Mouse (Mus musculus): Measurements from ENCODE around the gene 4930562C15Rik. TPM values are rescaled to one million over a fixed set of nuclear protein-coding genes. Genes with fewer than 3 reads are reported as not detected.

The 4930562C15Rik gene
- polyA plus RNA-seq, 1 experiment from 2014 or later: 0.43 TPM

DNA sequence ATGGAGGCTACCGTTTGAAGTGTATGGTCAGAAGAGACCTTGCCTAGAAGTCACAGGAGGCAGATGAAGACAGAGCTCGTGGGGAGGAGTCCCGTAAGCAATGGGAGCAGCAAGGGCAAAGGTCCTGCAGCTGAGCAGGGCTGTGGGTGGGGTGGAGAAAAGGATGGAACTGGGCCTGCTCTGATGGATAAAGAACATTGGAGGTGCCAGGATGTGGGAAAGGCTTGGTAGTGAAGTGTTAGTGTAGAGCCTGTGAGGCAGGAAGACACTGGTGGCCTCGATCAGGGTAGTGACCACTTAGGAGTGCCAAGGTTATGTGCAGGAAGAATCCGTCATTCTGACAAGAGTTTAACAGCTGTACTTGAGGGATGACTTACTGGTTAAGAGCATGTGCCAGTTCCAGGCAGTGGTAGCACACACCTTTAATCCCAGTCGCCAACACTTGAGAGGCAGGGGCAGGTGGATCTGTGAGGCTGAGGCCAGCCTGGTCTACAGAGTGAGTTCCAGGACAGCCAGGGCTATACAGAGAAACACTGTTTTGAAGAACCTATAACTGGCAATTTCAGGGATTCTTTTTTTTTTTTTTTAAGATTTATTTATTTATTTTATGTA lies 68.4 kb downstream of the 4930562C15Rik start:
- Histone ChIP-seq H3K36me3 (ENCODE audit: control insufficient read depth, insufficient read depth, low read length) (peaks cover 7% of the 10 kb centered on the region; the same call in 1 of the 2 replicates), H3K4me3 (ENCODE audit: low read depth, low read length) (no peak overlapping the region), H3K27ac (ENCODE audit: low read depth) (no peak overlapping the region), H3K9me3 (ENCODE audit: control insufficient read depth, low read length) (no peaks in the 10 kb centered on the region), H3K4me2 (ENCODE audit: low read length) (no peak overlapping the region), H3K27me3 (replicated peaks; ENCODE audit: control insufficient read depth, insufficient read depth, low read length) (no peaks in the 10 kb centered on the region), H3K4me1 (replicated peaks; ENCODE audit: control insufficient read depth, insufficient read depth, low read length) (0 out of 2 replicates have a peak, but pooled peaks cover 4% of the 10 kb centered on the region), H3K9ac (ENCODE audit: low read length) (no peak overlapping the region)
- no peak for DNase-seq (ENCODE audit: low spot score)
- ATAC-seq (replicated peaks; ENCODE audit: low FRiP score, low TSS enrichment, low read depth): no peak
- 66% methylated on average over 6 of the region's 6 CpGs for WGBS

DNA sequence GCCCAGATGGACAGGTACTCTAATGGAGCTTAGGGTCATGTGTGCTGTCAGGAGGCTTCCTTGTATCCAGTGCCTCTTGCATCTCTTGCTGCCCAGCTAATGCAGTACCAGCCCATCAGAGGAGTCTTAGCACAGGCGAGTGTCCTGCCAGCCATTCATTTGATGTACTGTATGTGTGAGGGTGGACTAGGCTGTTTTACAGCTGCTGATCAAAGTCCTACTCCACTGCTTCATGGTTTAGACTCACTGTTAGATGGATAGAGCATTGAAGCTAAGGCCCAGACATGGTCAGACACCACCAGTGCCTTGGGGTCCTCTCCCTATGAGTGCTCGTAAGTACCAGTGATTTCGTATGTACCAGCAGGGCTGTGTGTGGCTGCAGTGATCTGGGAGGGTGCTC lies 69.7 kb downstream of the 4930562C15Rik start:
- H3K27me3 ChIP-seq (replicated peaks; ENCODE audit: control insufficient read depth, insufficient read depth, low read length): no peaks in the 10 kb centered on the region
- H3K9me3 ChIP-seq (ENCODE audit: control insufficient read depth, low read length): no peaks in the 10 kb centered on the region
- H3K4me1 ChIP-seq (replicated peaks; ENCODE audit: control insufficient read depth, insufficient read depth, low read length): 0 out of 2 replicates have a peak, but pooled peaks cover 3% of the 10 kb centered on the region
- no peak for DNase-seq (ENCODE audit: low spot score)
- H3K9ac ChIP-seq (ENCODE audit: low read length): no peak overlapping the region
- peaks cover 14% of the 10 kb centered on the region for H3K36me3 ChIP-seq (ENCODE audit: control insufficient read depth, insufficient read depth, low read length)
- H3K27ac ChIP-seq (ENCODE audit: low read depth): no peak overlapping the region
- WGBS: 80% methylated on average over 3 of the region's 3 CpGs
- ATAC-seq (replicated peaks; ENCODE audit: low FRiP score, low TSS enrichment, low read depth): no peak
- H3K4me2 ChIP-seq (ENCODE audit: low read length): no peak overlapping the region
- no peak overlapping the region for H3K4me3 ChIP-seq (ENCODE audit: low read depth, low read length)

DNA sequence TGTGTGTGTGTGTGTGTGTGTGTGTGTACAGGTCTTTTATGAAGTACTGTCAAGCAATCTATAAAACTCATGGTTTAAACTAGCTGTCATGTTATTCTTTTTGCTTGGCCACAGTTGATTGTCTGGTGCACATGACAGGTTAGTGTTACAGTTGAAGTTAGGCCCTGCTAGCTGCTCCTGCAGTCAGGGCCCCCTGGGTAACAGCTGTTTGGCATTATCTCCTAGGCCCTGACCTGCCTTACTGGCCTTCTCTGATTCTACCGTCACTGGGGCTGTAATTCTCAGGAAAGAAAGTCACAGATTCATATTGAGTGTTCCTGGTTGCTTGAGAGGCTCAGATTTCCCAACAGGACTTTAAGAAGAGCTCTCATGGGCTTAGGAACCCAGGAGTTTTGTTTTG lies 70.4 kb downstream of the 4930562C15Rik start:
- ATAC-seq (replicated peaks; ENCODE audit: low FRiP score, low TSS enrichment, low read depth): no peak
- Histone ChIP-seq H3K9ac (ENCODE audit: low read length) (no peak overlapping the region), H3K9me3 (ENCODE audit: control insufficient read depth, low read length) (no peaks in the 10 kb centered on the region), H3K4me1 (replicated peaks; ENCODE audit: control insufficient read depth, insufficient read depth, low read length) (no peaks in the 10 kb centered on the region), H3K27me3 (replicated peaks; ENCODE audit: control insufficient read depth, insufficient read depth, low read length) (no peaks in the 10 kb centered on the region), H3K4me3 (ENCODE audit: low read depth, low read length) (no peak overlapping the region), H3K4me2 (ENCODE audit: low read length) (no peak overlapping the region), H3K27ac (ENCODE audit: low read depth) (no peak overlapping the region), H3K36me3 (ENCODE audit: control insufficient read depth, insufficient read depth, low read length) (peaks cover 19% of the 10 kb centered on the region)
- WGBS: 39% methylated on average over 1 of the region's 1 CpGs
- no peak for DNase-seq (ENCODE audit: low spot score)

DNA sequence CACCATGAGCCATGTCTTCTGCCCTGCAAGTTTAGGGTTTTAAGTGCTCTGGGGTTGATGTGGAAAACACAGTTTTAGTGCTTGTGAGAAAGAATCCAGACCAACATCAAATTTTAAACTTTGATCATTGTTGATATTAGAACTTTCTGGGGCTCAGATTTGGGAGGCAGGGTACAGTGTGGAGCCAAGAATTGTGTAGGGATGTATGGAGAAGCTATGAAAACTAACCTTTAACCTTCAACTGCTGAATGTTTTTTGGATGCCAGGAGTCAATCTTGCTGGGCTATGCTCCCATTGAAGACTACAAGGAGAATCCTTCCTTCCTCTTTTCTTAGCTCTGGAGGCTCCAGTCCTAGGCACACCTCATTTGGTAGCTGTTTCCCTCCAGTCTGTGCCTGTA lies 71.3 kb downstream of the 4930562C15Rik start:
- no peak for DNase-seq (ENCODE audit: low spot score)
- Histone ChIP-seq H3K4me2 (ENCODE audit: low read length) (no peak overlapping the region), H3K9ac (ENCODE audit: low read length) (no peak overlapping the region), H3K27ac (ENCODE audit: low read depth) (no peak overlapping the region), H3K36me3 (ENCODE audit: control insufficient read depth, insufficient read depth, low read length) (peaks cover 28% of the 10 kb centered on the region), H3K27me3 (replicated peaks; ENCODE audit: control insufficient read depth, insufficient read depth, low read length) (no peaks in the 10 kb centered on the region), H3K4me3 (ENCODE audit: low read depth, low read length) (no peak overlapping the region), H3K9me3 (ENCODE audit: control insufficient read depth, low read length) (no peaks in the 10 kb centered on the region), H3K4me1 (replicated peaks; ENCODE audit: control insufficient read depth, insufficient read depth, low read length) (no peaks in the 10 kb centered on the region)
- ATAC-seq (replicated peaks; ENCODE audit: low FRiP score, low TSS enrichment, low read depth): no peak

DNA sequence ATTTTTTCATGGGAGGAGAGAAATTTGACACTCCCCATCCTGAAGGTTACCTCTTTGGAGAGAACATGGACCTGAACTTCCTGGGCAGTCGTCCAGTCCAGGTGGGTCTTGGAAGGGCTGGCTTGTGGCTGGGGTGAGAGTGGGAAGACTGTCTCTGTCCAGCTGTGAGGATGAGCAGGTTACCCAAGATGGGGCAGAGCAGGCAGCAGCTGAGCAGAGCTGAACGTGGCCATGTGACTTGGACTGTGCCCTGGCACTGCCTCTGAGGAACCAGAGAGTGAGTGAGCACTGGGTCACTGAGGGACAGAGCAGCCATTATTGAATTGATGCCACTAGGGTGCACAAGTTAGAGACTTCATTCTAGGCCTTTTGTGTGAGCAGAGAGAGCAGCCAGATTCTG lies 72.2 kb downstream of the 4930562C15Rik start:
- 51% methylated on average over 2 of the region's 2 CpGs for WGBS
- ATAC-seq (replicated peaks; ENCODE audit: low FRiP score, low TSS enrichment, low read depth): no peak
- H3K36me3 ChIP-seq (ENCODE audit: control insufficient read depth, insufficient read depth, low read length): peaks cover 35% of the 10 kb centered on the region

GRCm38 (mm10) chr16:4907972-4908371 lies 72.8 kb downstream of the 4930562C15Rik start:
- DNase-seq (ENCODE audit: low spot score) (no peak), ATAC-seq (replicated peaks; ENCODE audit: low FRiP score, low TSS enrichment, low read depth) (no peak)
- H3K4me1 ChIP-seq (replicated peaks; ENCODE audit: control insufficient read depth, insufficient read depth, low read length): no peaks in the 10 kb centered on the region
- H3K4me2 ChIP-seq (ENCODE audit: low read length): no peak overlapping the region
- peaks cover 35% of the 10 kb centered on the region for H3K36me3 ChIP-seq (ENCODE audit: control insufficient read depth, insufficient read depth, low read length)
- 58% methylated on average over 5 of the region's 5 CpGs for WGBS
- H3K9ac ChIP-seq (ENCODE audit: low read length): no peak overlapping the region
- no peak overlapping the region for H3K4me3 ChIP-seq (ENCODE audit: low read depth, low read length)
- H3K27me3 ChIP-seq (replicated peaks; ENCODE audit: control insufficient read depth, insufficient read depth, low read length): no peaks in the 10 kb centered on the region
- H3K27ac ChIP-seq (ENCODE audit: low read depth): no peak overlapping the region
- no peaks in the 10 kb centered on the region for H3K9me3 ChIP-seq (ENCODE audit: control insufficient read depth, low read length)

More for the DNA sequence above, 72.2 kb downstream of the 4930562C15Rik start:
- H3K9ac ChIP-seq (ENCODE audit: low read length): no peak overlapping the region
- no peak for DNase-seq (ENCODE audit: low spot score)
- H3K27me3 ChIP-seq (replicated peaks; ENCODE audit: control insufficient read depth, insufficient read depth, low read length): no peaks in the 10 kb centered on the region
- no peaks in the 10 kb centered on the region for H3K4me1 ChIP-seq (replicated peaks; ENCODE audit: control insufficient read depth, insufficient read depth, low read length)
- H3K9me3 ChIP-seq (ENCODE audit: control insufficient read depth, low read length): no peaks in the 10 kb centered on the region
- H3K4me2 ChIP-seq (ENCODE audit: low read length): no peak overlapping the region
- no peak overlapping the region for H3K27ac ChIP-seq (ENCODE audit: low read depth)
- no peak overlapping the region for H3K4me3 ChIP-seq (ENCODE audit: low read depth, low read length)

GRCm38 (mm10) chr16:4909745-4910144 lies 74.5 kb downstream of the 4930562C15Rik start:
- DNase-seq (ENCODE audit: low spot score): no peak
- H3K36me3 ChIP-seq (ENCODE audit: control insufficient read depth, insufficient read depth, low read length): peaks cover 42% of the 10 kb centered on the region
- no peaks in the 10 kb centered on the region for H3K4me1 ChIP-seq (replicated peaks; ENCODE audit: control insufficient read depth, insufficient read depth, low read length)
- no peak overlapping the region for H3K4me2 ChIP-seq (ENCODE audit: low read length)
- H3K9ac ChIP-seq (ENCODE audit: low read length): no peak overlapping the region
- no peaks in the 10 kb centered on the region for H3K27me3 ChIP-seq (replicated peaks; ENCODE audit: control insufficient read depth, insufficient read depth, low read length)
- H3K9me3 ChIP-seq (ENCODE audit: control insufficient read depth, low read length): no peaks in the 10 kb centered on the region
- ATAC-seq (replicated peaks; ENCODE audit: low FRiP score, low TSS enrichment, low read depth): no peak
- no peak overlapping the region for H3K27ac ChIP-seq (ENCODE audit: low read depth)
- 98% methylated on average over 2 of the region's 2 CpGs for WGBS
- no peak overlapping the region for H3K4me3 ChIP-seq (ENCODE audit: low read depth, low read length)

DNA sequence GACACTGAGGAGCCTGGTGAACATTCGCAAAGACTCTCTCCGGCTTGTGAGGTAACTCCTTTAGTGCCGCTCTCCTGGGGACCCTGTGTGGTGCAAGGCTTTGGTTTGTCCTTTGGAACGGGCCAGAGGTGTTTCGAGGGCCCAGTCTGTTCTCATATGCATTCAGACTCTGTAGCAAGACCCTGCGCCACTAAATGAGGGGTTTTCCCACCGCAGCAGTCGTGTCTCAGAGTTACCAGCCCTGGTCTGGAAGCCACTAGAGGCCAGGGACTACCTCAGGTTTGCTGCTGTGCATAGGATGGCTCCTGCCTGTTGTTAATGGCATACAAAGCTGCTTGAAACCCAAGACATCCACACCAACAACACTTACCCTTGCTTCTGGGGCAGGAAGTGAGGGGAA lies 75.5 kb downstream of the 4930562C15Rik start:
- Histone ChIP-seq H3K27me3 (replicated peaks; ENCODE audit: control insufficient read depth, insufficient read depth, low read length) (no peaks in the 10 kb centered on the region), H3K4me3 (ENCODE audit: low read depth, low read length) (no peak overlapping the region), H3K4me2 (ENCODE audit: low read length) (no peak overlapping the region), H3K9ac (ENCODE audit: low read length) (no peak overlapping the region), H3K9me3 (ENCODE audit: control insufficient read depth, low read length) (no peaks in the 10 kb centered on the region), H3K27ac (ENCODE audit: low read depth) (no peak overlapping the region), H3K36me3 (ENCODE audit: control insufficient read depth, insufficient read depth, low read length) (peaks cover 50% of the 10 kb centered on the region), H3K4me1 (replicated peaks; ENCODE audit: control insufficient read depth, insufficient read depth, low read length) (no peaks in the 10 kb centered on the region)
- 94% methylated on average over 8 of the region's 8 CpGs for WGBS
- ATAC-seq (replicated peaks; ENCODE audit: low FRiP score, low TSS enrichment, low read depth) (no peak), DNase-seq (ENCODE audit: low spot score) (no peak)

DNA sequence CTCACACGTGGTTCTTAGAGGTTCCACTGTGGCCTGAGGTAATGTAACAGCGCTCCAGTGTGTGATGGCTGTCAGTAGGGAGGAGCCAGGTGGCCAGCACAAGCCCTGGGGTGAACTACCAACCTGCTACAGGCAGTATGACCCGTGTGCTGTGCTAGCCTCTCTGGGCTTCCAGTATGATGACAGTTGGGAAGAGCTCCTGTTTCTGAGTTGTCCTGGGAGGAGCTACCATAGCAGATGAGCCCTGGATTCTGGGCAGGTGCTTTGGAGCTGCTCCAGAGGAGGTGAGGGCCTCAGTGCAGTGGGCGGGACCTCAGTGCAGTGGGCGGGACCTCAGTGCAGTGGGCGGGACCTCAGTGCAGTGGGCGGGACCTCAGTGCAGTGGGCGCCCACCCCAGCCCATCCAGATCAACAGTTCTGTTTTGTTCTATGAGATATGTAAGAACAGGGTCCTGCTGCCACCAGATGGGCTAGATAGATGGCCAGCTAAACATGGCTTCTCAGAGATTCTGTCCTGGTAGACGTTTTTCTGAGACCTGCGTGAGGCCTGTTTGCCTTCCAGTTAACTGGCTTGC lies 76.9 kb downstream of the 4930562C15Rik start:
- H3K4me2 ChIP-seq (ENCODE audit: low read length): no peak overlapping the region
- WGBS: 72% methylated on average over 10 of the region's 10 CpGs
- no peak overlapping the region for H3K4me3 ChIP-seq (ENCODE audit: low read depth, low read length)
- no peak overlapping the region for H3K9ac ChIP-seq (ENCODE audit: low read length)
- no peak overlapping the region for H3K27ac ChIP-seq (ENCODE audit: low read depth)
- ATAC-seq (replicated peaks; ENCODE audit: low FRiP score, low TSS enrichment, low read depth): no peak
- DNase-seq (ENCODE audit: low spot score): no peak
- no peaks in the 10 kb centered on the region for H3K27me3 ChIP-seq (replicated peaks; ENCODE audit: control insufficient read depth, insufficient read depth, low read length)
- H3K9me3 ChIP-seq (ENCODE audit: control insufficient read depth, low read length): no peaks in the 10 kb centered on the region
- peaks cover 63% of the 10 kb centered on the region for H3K36me3 ChIP-seq (ENCODE audit: control insufficient read depth, insufficient read depth, low read length)
- H3K4me1 ChIP-seq (replicated peaks; ENCODE audit: control insufficient read depth, insufficient read depth, low read length): no peaks in the 10 kb centered on the region

Data from intestine, embryonic 14.5 days (tissue).